Mouse (Mus musculus) E14TG2a.4 (cell line): ENCODE results near the gene Eid2b.
A peak's percentile ranks its signal among the peaks of the same experiment; 100 is the strongest.

Experiments used
- H3K27me3 ChIP-seq: 2 replicates; pipeline ENCODE4 v1.6.1; 2014; ENCODE audit warnings: low read length, control low read depth; ENCODE audit not compliant: insufficient read depth
- H3K36me3 ChIP-seq: 2 replicates; pipeline ENCODE4 v1.6.1; 2014; ENCODE audit warnings: low read length, control low read depth; ENCODE audit not compliant: insufficient read depth
- H3K4me1 ChIP-seq: replicated peaks from 2 replicates; pipeline ENCODE4 v1.6.1; 2014; ENCODE audit warnings: low read depth, low read length, control low read depth
- H3K4me3 ChIP-seq: replicated peaks from 2 replicates; pipeline ENCODE4 v1.5.1; 2014; ENCODE audit warnings: mild to moderate bottlenecking, low read length
- H3K9me3 ChIP-seq: 2 replicates; pipeline ENCODE4 v1.6.1; 2014; ENCODE audit warnings: low read length, control low read depth
- CTCF ChIP-seq: conservative IDR thresholded peaks from 2 replicates; pipeline ENCODE4 v1.5.1; 2014; ENCODE audit warnings: low read length
- NANOG ChIP-seq: IDR thresholded peaks from 2 replicates; pipeline ENCODE4 v1.6.1; 2014; ENCODE audit warnings: borderline replicate concordance, low read length, mixed read lengths
- POU5F1 ChIP-seq: IDR thresholded peaks from 2 replicates; pipeline ENCODE4 v1.6.1; 2014; ENCODE audit warnings: low read length, borderline replicate concordance

The Eid2b gene

DNA sequence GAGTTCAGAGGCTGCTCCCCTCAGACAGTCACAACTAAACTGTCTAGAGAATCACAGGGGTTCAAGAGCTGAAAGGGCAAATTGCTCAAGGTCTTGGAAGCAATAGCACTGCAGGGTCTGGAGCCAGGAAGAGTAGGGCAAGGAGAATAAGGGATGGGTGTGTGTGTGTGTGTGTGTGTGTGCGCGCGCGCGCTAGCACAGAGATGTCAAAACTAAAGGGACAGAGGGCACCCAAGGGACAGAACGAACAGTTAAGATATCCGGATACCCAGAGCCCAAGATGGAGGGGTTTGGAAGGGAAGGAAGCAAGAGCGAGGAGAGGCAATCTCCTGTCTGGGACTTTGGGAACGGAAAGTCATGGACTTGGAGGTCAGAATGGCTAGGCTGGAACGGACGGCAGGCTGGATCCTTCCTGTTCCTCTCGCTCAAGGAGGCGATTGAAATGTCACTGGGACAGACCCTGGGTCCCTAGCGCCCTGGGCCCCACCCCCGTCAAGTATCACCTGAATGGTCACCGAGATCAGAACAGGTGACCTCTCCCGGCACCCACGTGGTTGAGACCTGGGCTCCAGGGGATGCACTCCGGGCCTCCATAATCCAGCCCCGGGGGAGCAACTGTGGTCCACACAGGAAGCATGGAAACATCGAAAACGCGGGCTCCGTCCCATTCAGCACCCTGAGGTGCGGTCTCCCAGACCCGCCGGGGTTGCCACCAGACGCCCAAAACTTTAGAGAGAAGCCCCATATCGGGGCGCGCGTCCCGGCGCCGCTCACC lies 33.8 kb downstream of the Eid2b start:
- H3K9me3 ChIP-seq: no peaks in the 10 kb centered on the region
- peak overlapping the region; percentile 100 for H3K4me3 ChIP-seq
- peaks cover 38% of the 10 kb centered on the region for H3K4me1 ChIP-seq
- no peaks in the 10 kb centered on the region for H3K27me3 ChIP-seq
- TF ChIP-seq POU5F1 (no peak), CTCF (no peak), NANOG (no peak)
- peaks cover 71% of the 10 kb centered on the region for H3K36me3 ChIP-seq

DNA sequence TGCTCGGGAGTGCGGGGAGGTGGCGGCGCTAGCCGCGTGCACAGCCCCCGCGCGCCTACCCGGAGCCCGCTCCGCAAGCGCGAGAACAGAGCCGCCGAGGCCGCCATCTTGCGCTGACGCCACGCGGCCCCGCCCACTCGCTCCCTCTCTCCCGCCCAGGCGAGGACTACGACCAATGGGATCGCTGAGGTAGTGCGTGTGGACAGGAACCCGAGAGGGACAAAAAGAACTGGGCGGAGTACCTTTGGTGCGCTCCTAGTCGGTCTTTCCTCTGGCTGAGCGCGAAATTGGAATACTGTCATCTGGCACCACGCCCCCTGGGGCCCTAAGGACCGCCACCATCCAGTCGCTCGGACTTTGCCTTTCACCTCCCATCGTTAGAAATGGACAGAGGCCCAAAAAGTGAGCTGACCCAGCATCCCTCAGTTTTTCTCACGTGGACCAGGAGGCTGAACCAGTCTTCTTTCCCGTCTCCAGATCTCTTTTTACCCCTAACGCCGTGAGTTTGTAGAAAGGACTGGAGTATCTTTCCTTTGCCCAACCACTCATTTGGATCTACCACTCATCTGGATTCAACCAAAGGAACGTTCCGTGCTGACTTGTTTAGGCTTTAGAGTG lies 34.5 kb downstream of the Eid2b start, which contains the start of gene Timm50:
TSS of gene Timm50 (minus strand) at position 147 of the 618 bp plus-strand sequence.
- Histone ChIP-seq H3K4me3 (peak within 1 kb of the TSS; percentile 100), H3K27me3 (no peaks in the 10 kb centered on the region), H3K4me1 (peaks cover 34% of the 10 kb centered on the region), H3K36me3 (peaks cover 71% of the 10 kb centered on the region), H3K9me3 (no peaks in the 10 kb centered on the region)
- TF ChIP-seq NANOG: no peak
- no peak for TF ChIP-seq POU5F1
- no peak for TF ChIP-seq CTCF

DNA sequence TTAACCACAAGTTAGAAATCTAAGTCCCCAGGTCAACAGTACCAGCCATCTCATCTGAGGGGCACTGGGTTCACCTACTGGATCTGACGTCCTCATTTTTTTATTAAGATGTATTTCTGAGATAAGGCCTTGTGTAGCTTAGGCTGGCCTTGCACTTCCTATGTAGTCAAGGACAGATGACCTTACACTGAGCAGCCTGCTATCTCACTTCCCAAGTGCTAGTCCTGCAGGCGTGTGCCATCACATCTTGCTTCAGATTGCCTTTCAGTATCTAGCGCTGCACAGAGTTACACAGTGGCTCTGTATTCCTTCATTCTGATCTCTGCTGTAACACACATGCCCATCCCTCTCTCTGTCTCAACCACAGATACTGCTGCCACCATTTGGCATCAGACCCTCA lies 40.5 kb downstream of the Eid2b start:
- Histone ChIP-seq H3K9me3 (no peaks in the 10 kb centered on the region), H3K4me3 (no peak overlapping the region), H3K4me1 (peaks cover 13% of the 10 kb centered on the region), H3K27me3 (no peaks in the 10 kb centered on the region), H3K36me3 (peaks cover 92% of the 10 kb centered on the region)
- TF ChIP-seq CTCF (no peak), POU5F1 (no peak), NANOG (no peak)

DNA sequence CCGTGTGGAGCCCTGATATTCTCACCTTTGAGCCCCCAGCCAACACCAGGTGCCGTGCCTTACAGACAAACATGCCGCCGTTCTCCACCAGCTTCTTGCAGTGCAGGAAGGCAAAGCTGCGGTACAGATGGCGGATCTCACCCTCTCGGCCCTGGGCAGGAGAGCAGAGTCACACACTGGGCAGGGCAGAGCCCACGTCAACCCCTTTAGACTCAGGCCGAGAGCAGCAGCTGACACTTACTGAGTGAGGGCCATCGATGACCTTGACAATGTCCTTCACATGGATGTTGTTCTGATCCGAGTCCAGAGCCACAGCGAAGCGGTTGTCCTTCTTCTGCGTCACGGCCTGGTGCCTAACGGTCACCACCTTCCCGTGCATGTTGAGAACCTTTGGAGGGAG lies 41.2 kb downstream of the Eid2b start:
- Histone ChIP-seq H3K4me3 (no peak overlapping the region), H3K27me3 (no peaks in the 10 kb centered on the region), H3K36me3 (peaks cover 98% of the 10 kb centered on the region), H3K9me3 (no peaks in the 10 kb centered on the region), H3K4me1 (peaks cover 8% of the 10 kb centered on the region)
- TF ChIP-seq NANOG: no peak
- TF ChIP-seq CTCF: no peak
- TF ChIP-seq POU5F1: no peak

DNA sequence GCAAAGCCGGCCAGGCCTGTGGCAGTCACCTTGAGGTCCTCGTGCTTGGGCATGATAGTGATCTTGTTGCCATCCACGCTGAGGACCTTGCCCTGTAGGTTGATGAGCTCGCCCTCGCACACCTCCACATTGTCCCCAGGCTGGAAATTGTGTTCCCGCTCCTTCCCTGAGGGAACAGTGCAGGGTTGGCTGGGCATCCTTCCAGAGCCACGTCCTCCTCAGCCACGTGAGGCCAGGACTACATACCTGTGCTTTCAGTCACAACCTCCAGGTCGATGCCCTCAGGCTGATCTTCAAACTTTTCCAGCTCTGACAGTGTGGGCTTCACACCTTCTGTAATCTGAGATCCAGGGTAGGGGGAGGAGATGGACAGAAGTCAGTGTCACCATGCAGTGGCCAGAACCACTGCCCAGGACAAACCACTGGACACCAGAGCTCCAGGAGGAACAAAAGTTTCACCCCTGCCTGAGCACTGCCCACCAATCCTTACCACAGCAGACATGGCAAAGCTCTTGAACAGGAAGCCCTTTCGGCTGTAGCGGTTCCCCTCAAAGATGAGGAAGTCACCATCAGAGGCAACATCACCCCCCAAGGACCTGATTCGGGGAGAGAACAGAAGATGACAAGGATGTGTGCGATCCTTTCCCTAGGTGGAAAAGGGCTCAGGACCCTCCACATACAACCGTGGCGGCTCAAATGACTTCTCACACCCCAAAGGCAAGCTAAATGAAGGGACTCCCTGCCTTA lies 44.6 kb downstream of the Eid2b start:
- peaks cover 100% of the 10 kb centered on the region for H3K36me3 ChIP-seq
- H3K4me1 ChIP-seq: peaks cover 22% of the 10 kb centered on the region
- H3K4me3 ChIP-seq: no peak overlapping the region
- TF ChIP-seq CTCF (no peak), NANOG (no peak), POU5F1 (no peak)
- H3K27me3 ChIP-seq: no peaks in the 10 kb centered on the region
- H3K9me3 ChIP-seq: no peaks in the 10 kb centered on the region

DNA sequence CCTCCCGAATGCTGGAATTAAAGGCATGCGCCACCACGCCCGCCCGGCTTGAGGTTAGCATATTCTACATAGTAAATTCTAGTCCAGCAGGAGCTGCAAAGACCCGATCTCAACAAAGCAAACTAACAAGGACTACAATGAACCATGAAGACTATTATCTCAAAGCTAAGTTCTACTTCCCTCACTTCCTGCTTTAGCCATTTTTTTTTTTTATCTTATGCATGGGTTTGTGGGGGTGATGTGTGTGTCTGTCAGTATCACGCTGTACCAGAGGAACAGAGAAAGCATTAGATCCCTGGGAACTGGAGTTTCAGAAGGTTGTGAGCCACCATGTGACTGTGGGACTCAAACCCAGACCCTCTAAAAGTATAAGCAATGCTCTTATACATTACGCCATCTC lies 47.8 kb downstream of the Eid2b start:
- Histone ChIP-seq H3K36me3 (peaks cover 100% of the 10 kb centered on the region), H3K4me3 (no peak overlapping the region), H3K9me3 (no peaks in the 10 kb centered on the region), H3K27me3 (no peaks in the 10 kb centered on the region), H3K4me1 (peaks cover 27% of the 10 kb centered on the region)
- TF ChIP-seq CTCF: no peak

DNA sequence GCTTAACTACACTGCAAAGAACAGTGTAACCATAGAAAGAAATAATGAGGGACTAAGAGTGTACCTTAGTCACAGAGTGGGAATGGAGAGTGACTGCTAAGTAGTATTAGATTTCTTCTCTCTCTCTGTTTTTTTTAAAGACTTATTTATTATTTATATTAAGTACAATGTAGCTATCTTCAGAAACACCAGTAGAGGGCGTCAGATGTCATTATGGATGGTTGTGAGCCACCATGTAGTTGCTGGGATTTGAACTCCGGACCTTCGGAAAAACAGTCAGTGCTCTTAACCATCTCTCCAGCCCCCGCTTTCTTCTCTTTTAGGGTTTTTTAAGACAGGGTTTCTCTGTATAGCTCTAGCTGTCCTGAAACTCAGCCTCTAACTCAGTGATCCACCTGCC lies 48.9 kb downstream of the Eid2b start:
- Histone ChIP-seq H3K36me3 (peaks cover 100% of the 10 kb centered on the region), H3K4me3 (no peak overlapping the region), H3K4me1 (peaks cover 39% of the 10 kb centered on the region), H3K9me3 (no peaks in the 10 kb centered on the region), H3K27me3 (no peaks in the 10 kb centered on the region)
- peak; percentile 22 for TF ChIP-seq CTCF
- TF ChIP-seq POU5F1: no peak
- no peak for TF ChIP-seq NANOG

DNA sequence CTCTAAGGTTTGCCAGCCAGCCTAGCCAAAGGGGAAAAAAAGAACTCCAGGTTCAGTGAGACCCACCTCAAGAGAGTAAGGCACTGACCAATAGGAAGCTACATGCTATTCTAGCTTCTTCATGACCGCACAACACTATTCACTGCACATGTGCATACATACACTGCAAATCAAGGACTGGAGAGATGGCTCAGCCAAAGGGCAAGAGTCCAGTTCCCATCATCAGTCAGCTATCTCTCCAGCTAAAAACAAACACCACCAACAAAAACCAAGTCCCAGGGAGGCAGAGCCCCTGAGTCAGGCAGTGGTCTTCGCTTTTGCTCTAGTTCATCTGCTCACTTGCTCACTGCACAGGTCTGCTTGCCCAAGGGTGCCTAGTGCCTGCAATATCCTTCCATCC lies 50.7 kb downstream of the Eid2b start:
- TF ChIP-seq POU5F1: no peak
- TF ChIP-seq NANOG: no peak
- no peak for TF ChIP-seq CTCF
- no peaks in the 10 kb centered on the region for H3K27me3 ChIP-seq
- H3K9me3 ChIP-seq: no peaks in the 10 kb centered on the region
- peaks cover 56% of the 10 kb centered on the region for H3K4me1 ChIP-seq
- H3K4me3 ChIP-seq: no peak overlapping the region
- peaks cover 100% of the 10 kb centered on the region for H3K36me3 ChIP-seq
